Mouse (Mus musculus): ENCODE data around the gene Otulinl. TPM values are rescaled to one million over a fixed set of nuclear protein-coding genes. Genes with fewer than 3 reads are reported as not detected.

Gene Otulinl
- total RNA-seq, 2 experiments from 2014 or later: 85.6 to 215 TPM

DNA sequence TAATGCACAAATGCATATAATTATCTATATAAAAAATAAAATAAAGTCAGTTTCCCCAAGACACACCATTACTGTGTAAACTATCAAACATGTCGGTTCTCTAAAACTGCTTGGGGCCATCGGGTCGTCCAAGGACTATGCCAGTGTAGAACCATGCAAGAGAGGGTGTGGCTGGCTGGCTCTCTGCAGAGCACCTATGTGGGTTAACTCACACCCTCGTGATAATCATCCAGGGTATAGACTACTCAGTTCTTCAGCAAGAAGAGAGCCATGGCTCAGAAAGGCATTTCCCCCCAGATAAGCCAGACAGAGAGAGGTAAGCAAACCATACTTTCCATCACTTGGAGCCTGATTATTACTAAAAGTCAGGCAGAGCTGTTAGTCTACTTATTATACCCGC, 22.2 kb downstream of the Otulinl start:
- ATAC-seq (ENCODE audit: poor library complexity, severe bottlenecking): no peak

DNA sequence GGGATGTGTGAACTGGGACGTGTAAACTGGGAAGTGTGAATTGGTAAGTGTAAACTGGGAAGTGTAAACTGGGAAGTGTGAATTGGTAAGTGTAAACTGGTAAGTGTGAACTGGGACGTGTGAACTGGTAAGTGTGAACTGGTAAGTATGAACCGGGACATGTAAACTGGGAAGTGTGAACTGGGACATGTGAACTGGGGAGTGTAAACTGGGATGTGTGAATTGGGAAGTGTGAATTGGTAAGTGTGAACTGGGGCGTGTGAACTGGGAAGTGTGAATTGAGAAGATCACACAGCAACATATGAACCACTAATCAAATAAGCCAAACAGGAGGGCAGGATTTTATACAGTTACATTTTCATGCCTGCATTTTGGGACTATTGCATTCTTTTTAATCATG, 23.0 kb downstream of the Otulinl start:
- no peak; the same call in 1 of the 2 replicates for ATAC-seq (ENCODE audit: poor library complexity, severe bottlenecking)

DNA sequence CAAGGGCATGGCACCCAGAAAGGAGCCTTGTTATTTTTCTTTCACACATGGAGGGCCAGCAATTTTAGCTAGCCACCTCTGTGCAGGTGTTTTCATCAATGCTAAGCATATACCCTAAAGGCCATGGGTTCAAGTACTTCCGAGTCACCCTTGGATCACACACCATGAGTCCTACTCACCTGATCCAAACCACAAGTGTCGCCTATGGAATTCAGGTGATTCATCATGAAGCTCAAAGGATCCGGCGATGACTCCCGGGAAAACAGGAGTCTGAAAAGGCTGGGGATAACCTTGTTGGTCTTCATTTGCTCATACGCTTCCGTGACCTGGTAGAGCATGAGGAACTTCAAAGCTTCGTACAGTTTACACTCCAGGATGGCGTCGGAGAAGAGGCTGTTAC, 23.5 kb downstream of the Otulinl start:
- ATAC-seq (ENCODE audit: poor library complexity, severe bottlenecking): no peak

DNA sequence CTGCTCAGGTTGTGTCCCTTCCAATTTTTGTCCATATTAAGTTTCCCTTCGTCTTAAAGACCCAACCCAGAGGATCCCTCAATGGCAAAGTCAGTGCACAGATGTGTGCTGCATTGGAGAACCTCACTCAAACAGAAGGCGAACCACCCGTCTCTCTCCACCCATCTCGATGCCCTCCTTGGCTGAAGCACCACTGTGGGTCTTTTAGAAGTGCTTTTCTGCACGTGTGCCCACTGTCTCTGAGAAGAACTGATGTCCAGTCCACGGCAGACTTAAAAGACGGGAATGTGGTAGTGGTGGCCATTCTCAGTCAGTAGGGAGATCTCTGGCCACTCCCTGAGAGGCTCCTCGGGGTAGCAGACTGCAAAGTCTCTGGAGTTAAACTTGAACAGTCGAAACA, 24.8 kb downstream of the Otulinl start:
- no peak for ATAC-seq (ENCODE audit: poor library complexity, severe bottlenecking)

DNA sequence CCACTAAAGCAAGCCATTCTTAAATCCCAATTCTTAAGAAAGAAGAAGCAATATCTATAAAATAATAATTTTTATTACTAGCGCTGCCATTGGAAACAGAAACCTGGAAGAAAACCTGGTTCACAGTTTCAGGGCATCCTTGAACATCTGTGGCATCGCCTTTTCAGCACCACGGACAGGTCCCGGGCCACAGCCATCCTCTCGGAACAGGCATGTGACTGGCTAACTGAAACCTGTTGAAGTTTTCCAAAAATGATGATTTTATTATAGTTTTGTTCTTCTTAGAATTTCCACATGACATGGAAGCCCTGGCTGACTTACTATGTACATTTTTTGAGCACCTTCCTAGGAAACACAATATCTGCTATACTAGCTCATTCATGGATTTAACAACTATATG, 26.4 kb downstream of the Otulinl start:
- ATAC-seq (ENCODE audit: poor library complexity, severe bottlenecking): no peak

DNA sequence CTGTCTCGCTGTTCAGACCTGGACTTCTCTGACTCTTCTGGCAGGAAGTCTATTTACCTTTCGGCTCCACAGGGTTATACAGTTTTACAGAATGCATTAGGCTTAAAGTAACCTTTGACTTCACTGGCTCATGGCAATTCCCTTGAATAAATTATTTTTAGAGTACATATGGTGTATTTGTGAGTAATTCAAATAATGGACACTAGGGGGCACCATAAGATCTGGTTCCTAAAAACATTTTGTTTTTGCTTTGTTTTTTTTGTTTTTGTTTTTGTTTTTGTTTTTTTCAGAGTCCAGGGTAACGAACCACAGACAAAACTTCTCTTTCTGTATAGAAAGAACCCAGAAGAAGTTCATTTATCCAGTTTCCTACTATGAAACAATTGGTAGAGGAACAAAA, 33.7 kb downstream of the Otulinl start:
- 0 out of 2 replicates have a peak, but pooled peaks have one; percentile 45 for ATAC-seq (ENCODE audit: poor library complexity, severe bottlenecking)

DNA sequence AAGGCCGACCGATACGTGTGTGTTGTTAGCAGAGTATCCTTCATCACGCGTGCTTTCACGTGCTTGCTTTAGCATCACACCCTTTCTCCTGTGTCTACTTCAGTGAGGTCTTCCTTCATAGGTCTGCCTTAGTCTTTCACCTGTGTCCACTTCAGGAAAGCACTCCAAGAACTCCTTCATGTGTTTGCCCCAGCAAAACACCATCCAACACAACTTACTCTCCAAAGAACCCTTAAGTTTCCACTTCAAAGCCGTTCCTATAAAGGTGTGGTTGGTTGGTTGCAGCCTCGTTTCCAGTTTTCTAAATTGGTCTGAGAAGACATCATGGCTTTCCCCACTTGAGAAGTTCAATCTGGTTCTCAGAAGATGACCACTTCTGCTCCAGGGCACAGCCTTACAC, 34.7 kb downstream of the Otulinl start:
- no peak for ATAC-seq (ENCODE audit: poor library complexity, severe bottlenecking)

DNA sequence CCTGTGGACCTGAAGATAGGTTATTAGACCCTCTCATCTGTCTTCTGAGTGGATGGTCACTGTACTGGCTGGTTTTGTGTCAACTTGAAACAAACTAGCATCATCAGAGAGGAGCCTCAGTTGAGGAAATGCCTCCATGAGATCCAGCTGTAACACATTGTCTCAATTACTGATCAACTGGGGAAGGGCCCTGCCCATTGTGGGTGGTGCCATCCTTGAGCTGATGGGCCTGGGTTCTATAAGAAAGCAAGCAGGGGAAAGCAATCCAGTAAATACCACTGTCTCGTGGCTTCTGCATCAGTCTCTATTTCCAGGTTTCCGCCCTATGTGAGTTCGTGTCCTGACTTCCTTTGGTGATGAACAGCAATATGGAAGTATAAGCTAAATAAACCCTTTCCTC, 36.1 kb downstream of the Otulinl start:
- no peak for ATAC-seq (ENCODE audit: poor library complexity, severe bottlenecking)

DNA sequence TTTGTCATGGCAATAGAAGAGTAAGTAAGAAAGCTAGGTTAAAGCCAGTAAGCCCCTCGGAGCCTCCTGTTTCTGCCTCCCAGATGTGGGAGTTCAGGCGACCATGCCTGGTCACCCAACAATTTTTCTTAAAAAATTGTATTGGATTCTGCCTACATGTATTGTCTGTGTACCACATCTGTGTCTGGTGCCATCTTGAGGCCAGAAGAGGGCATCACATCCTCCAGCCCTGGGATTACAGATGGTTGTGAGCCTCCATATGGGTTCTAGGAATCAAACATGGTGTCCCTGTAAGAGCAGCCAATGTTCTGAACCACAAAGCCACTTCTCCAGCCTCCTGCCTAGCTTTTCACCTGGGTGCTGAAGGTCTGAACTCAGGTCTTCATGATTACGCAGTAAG, 38.5 kb downstream of the Otulinl start:
- ATAC-seq (ENCODE audit: poor library complexity, severe bottlenecking): peak; percentile 78

DNA sequence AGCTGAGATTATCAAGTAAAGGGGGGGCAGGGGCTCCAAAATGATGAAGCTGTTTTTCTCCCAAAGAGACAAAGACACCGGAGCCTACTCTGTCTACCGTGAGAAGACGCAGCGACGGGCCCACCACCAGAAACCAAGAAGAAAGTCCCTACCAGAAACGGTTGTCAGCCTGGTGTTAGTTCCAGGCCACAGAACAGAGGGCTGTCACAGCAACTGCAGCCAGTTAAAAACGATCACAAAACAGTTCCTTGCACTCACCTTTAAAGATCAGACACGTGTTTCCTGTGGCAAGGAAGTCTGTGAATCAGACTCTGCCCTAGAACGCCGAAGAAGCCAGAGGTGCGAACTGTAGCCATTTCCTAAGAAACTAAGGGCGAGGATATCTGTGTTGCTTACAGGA, 40.2 kb downstream of the Otulinl start:
- peak; percentile 82 for ATAC-seq (ENCODE audit: poor library complexity, severe bottlenecking)

DNA sequence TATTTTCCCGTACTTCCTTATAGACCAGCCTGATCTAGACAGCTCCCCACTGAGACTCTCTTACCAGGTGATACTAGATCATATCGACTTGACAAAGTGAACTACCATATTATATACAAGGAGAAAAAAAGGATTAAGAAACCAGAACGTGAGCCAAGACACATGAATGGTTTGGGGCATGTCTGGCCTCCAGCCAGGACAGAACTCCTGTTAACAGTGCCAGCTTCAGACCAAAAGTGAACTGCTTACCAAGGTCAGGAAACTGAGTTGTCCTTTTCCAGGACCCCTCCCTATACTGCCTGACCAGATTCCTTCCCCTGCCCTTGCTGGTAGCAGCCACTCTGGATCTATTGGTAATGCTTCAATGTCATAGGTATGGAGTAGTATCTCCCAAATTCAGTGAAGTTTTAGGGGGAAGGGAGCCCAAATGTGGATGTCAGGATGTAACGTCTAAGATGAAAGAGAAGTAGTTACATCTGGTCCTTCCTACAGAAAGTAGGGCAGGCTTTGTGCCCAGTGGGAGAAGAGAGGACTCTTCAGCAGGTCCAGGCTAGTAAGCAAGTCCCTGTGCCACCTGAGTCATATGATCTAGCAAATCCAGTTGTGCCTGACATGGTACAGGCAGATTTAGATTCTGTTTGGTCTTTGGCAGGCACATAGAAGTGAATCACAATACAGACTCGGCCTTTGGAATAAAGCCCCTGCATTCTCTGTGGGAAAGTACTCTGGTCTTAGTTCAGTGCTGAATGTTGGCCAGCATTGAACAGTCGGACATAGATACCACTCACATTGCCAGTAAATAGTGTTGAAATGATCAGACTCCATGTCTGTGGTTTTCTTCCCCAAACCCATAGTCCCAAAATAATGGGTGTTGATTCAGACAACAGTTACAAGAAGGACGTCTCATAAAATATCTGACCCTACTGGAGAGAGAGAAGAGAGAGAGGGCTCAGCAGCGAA, 47.2 kb downstream of the Otulinl start:
- ATAC-seq (ENCODE audit: poor library complexity, severe bottlenecking): no peak

DNA sequence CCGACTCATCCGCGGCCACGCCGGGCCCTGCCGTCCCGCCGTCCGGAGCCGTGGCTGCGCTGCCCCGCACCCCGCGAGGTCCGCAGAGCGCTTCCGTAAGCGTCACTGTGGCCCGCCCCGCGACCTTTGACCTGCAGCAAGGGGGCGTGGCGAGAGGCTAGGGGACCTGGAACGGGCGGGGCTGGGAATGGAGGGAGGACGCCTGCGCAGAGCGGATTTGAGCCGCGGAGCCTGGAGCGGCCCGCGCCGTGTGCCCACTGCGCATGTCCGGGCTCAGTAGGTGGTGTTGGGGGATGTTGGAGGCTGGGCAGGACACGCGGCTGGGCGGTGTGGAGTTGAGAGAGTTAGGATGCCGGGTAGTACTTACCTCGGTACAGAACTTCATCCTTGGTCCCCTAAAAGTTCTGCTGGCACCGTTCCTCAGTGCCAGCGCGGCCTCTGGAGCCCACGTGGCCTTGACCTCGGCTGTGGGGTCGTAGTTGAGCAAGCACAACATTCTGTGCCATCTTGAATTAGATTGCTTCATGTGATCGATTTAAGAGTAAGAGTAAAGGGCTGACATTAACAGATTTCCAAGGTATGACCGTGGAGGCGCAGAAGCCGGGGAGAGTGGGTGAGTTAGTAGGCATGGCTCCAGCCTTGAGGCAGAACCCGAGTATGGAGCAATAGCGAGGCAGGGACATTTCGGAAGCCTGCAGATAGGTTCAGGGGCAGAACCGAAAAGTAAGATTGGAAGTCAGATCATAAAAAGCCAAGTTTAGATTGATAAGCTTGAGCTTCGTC, 50.6 kb downstream of the Otulinl start, which contains the start of gene Otulin:
TSS of gene Otulin (minus strand) at position 93 of the 783 bp plus-strand sequence.
- peak; percentile 94 for ATAC-seq (ENCODE audit: poor library complexity, severe bottlenecking)

DNA sequence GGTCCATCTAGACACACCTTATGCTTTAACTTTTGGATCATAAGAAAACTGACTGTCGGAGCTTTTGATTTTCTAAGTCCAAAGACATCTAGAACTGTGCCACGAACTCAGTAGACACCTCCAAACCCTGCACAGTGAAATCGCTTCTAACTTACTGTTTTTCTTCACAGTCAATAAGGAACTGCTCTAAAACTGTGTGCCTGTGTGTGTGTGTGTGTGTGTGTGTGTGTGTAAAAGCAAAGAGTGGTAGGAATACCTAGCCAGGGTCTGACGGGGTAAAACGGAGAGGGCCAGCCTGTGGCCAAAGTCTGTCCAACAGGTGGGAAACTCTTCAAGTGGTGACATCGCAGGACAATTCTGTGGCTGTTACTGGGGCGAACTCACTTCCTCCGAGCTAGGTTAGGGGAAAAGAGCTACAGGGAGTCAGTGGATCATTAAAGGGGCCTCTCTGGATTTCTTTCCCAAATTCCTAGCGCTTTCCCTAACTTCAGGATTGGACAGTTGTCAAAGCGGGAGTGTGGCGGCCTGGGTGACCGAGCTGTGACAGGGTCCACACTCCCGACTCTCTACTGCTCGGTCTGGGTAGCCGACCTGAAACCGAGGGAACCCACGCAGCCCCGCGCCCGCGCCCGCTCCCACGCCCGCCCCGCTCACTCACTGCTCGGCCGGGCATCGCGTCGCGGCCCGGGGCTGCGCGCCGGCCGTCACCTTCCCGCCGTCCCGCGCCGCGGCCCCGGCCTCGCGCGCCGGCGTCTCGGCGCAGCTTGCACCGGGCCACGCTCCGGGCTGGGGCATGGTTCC, 51.4 kb downstream of the Otulinl start:
- no peak for ATAC-seq (ENCODE audit: poor library complexity, severe bottlenecking)

DNA sequence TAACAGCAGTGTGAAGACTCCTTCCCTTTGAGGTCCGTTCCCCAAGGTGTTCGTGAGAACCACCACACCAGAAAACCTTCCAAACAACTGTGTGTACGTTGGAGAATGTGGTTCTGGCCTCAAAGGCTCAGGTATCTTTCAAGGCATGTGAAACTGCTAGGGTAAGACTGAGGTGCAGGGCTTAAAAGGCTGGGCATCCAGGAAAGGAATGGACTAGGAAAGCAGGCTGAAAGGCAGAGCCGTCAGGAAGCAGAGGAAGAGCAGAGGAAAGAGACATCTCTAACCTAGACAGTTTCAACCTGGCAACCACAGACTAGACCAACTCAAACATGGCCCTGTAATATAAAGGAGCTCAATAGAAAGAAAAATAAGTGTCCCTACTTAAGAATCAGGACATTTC, 52.3 kb downstream of the Otulinl start:
- no peak for ATAC-seq (ENCODE audit: poor library complexity, severe bottlenecking)

DNA sequence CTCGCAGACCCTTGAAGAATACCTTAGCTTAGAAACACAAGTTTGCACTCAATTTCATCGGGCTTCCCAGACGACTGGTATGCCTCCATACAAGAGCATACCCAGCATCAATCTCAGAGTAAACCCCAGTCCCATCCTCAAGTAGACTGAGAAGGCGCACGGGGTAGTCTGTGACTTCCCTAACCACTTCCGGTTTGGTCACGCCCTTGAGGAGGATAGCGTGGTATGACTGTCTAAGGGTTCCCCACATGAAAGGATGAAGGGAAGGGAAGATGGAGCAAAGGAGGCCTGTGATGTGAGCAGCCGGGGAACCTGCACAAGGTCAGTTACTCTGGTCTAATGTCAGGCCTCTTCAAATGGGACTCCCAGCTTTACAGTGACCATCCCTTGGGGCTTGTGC, 53.6 kb downstream of the Otulinl start:
- peak; percentile 41 for ATAC-seq (ENCODE audit: poor library complexity, severe bottlenecking)

DNA sequence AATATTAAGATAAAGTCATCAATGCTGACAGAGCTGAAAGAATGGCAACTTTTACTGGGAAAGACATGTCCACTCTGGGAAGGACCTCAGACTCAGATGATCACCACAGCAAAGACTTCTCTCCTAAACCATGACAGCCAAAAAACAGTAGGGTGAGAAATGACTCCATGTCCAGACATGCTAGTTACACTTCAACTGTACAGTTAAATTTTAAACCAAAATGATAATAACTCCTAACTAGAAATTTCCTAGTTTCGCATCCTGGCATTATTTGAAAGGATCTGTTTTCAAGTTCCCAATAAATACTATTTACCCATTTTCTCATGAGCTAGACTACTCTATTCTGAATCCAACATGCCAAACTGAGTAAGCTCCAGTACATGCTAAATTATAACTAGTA, 55.1 kb downstream of the Otulinl start:
- no peak for ATAC-seq (ENCODE audit: poor library complexity, severe bottlenecking)

DNA sequence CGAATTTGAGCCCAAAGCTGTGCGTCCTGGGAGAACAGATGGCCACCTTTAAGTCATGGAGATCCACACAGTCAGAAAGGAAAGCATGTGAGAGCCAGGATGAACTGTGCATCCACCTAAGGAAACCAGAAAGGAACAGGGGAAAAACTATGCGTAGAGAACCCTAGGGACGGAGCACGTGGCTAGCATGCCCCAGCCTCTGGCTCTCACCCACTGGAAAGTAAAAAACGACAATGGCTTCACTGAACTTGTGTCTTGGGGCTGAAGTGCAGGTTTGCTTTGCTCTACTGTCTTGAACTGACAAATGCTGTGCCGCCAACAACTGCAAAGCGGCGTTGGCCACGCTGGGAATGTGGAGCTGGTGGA, 55.5 kb downstream of the Otulinl start:
- ATAC-seq (ENCODE audit: poor library complexity, severe bottlenecking): no peak

DNA sequence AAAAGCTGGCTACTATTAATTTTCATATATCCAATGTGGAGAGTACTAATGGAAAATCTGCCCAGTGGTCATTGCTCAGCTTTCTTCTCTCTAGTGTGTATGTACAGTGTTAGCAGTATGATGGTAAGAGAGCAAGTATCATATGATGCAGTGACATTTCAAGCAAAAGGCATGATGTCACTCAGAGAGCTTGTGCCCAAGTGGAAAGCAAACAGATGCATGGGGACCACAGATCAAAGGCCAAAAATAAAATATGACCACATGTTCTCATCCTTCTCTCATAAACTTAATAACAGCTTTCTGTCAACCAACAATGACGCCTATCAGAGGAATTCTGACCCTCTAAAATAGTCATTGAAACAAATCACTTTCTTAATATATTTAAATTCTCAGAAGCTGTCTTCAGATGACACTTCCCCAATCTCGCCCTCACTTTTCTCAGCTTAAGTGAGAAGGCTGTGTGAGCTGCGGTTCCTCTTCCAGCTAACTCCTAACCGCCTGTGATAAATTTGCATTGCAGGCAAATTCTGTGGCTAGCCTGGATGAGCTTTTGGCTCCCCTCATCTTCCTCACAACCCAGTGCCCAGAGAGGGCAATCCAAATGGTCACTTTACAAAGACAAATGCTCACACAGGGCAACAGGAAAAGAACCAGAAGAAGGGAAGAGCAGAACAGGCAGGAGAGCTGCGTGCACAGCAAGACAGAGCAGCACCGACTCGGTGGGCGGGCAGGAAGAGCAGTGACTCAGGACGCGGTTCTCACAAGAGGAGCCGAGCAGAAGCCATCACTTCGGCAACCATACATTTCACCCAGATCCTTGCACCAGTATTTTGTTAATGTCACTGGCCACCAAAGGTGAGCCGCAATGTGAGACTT, 56.1 kb downstream of the Otulinl start:
- ATAC-seq (ENCODE audit: poor library complexity, severe bottlenecking): peak; percentile 71

DNA sequence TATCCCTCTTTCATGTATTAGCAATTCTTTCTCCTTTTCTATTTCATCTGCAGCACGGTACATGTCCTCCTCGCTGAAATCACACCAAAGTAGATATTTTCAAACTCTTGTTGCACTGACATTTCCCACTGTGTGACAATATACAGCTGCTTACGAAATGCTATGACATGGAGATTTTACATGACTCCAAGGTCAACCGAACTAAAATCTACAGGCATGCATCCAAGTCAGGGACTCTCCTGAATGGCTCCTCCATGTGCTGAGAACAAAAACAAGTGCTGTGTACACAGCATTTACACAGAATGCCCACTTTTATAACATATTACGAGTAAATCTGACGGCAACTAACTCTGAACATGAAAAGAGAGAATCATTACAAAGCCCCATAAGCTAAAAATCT, 58.1 kb downstream of the Otulinl start:
- no peak for ATAC-seq (ENCODE audit: poor library complexity, severe bottlenecking)

Measured in megakaryocyte, adult 5-6 weeks (primary cell).